Mouse (Mus musculus) common myeloid progenitor, adult 5-6 weeks (primary cell): ENCODE results near the gene Ndrg3. TPM values are rescaled to one million over a fixed set of nuclear protein-coding genes. Genes with fewer than 3 reads are reported as not detected.

ENCODE experiments used
- ATAC-seq: replicated peaks from 2 replicates; pipeline ENCODE4 v1.8.0; 2016; ENCODE audit warnings: low read depth, mild to moderate bottlenecking, moderate TSS enrichment, inconsistent platforms; ENCODE audit not compliant: poor library complexity, severe bottlenecking
- total RNA-seq: library from RNA; stranded (forward); fragments of 200-1000, 187-1606 nt; gene quantifications from 2 replicates; pipeline ENCODE4 v1.2.3, GENCODE M21; 2017

Gene Ndrg3
- total RNA-seq: 41.5 and 42.7 TPM in 2 replicates

DNA sequence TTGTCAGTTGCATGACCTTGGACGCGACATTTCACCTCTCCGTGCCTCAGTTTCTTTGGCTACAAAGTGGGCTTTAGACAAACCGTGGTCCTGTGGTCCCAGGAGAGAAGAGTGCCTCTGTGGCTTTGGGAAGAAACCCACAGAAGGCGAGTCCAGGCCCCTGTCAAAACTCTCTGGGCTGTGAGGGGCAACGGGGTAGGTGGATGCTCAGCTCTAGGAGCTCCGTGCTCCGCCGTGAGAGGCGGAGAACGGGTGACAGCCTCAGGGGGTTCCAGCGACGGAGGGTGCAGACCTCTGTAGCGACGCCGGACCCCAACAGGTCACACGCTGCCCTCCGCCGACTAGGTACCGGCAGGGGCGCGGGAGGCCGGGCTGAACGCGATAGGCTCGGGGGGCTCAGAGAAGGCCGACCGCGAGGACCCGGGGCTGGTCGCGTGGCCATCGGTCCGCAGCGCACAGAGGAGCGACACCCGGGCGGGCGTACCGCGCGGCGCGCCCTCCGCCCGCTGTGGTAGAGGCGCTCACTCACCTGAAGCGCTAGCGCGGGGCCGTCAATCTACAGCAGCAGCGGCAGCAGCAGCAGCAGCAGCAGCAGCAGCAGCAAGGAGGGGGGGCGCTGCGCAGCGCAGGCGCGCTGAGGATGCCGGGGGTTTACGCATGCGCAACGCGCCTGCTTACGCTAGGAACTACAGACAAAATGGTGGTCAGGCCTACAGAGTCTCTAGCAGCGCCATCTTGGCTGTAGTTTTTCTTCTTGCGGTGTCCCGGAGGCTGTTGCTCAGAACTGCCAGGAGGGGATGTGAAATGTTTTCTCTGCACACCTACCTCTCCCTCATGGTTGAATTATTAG lies at the start of gene Ndrg3:
TSS of gene Ndrg3 (minus strand) at position 587 of the 850 bp plus-strand sequence.
- peak; percentile 94 for ATAC-seq

DNA sequence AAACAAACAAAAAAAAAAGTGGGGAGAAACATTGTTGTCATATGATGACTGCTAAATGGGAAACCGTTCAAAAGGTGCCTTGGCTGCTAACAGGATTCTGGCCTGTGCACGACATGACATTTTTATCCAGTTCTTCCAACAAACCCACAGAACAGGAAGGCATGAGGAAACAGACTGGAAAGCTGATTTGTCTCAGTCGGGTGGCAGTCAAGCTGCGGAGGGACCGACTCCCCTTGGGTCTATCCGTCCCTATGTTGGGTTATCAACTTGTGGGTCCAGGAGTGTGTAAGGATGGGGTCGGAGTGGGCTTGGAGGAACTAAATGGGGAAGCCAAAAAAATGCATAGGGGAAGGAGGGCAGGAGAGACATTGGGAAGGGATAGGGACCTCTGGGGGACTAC lies 49.6 kb upstream of the Ndrg3 start:
- peak; percentile 71 for ATAC-seq

DNA sequence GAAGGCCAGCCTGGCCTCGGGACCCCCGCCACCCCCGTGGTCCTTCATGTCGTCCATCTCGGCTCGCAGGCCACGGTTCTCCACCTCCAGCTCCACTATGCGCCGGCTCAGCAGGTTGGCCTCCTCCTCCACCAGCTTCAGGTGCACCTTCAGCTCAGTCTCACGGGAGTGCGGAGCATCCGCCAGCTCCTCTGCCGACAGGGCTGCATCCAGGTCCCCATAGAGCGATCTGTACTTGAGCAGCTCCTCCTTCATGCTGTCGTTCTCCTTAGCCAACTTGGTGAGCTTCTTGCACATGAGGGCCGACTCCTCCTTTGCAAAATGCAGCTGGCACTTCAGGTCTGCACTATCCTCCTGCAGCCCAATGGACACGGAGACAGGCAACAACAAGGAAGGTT lies 48.8 kb upstream of the Ndrg3 start:
- no peak for ATAC-seq

DNA sequence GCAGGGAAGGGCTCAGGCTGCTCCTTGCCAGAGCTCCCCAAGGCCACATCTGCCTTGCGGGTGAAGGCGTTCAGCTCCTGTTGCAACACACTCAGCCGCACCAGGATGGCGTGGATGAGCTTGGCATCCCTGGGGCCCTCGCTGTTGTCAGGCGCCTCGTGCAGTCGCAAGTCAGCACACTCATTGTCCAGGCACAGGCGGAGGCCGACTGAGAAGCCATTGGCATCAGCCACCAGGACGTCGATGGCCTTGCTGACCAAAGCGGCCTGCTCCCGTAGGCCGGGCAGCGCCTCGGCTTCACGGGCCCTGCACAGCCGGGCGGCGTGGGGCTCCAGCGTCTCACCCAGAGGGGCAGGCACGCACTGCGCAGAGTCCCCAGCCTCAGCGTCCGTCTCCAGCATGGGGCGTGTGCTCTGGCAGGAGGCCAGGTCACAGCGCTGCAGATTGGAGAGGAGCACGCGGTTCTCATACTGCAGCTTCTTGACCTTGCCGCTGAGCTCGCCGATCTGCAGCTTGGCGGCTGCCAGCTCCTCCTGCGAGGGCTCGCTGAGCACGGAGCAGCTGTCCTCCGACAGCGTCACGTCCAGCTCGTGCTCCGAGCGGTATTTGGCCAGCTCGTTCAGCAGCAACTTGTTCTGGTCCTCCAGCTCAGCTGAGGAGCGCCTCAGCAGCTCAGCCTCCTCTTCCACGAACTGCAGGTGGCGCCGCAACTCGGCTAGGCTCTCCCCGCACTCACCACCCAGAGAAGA lies 48.2 kb upstream of the Ndrg3 start:
- no peak for ATAC-seq

DNA sequence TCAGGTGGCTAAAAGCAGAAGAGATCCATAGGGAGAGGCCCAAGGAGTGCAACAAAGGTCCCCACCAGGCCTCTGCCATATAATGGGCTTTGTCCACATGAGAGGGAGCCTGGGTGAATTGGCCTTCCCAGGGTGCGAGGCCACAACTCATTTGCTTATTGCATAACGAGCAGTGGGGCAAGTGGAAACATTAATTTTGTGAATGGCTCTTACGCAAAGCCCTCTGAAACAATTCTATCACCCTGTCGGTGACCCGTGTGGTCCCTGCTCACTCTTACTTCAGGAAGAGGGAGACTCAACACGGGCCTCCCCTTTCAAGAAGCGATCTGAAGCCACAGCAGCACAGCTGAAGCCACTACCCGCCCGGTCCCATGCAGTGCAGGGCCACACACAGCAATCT lies 45.4 kb upstream of the Ndrg3 start:
- no peak for ATAC-seq

DNA sequence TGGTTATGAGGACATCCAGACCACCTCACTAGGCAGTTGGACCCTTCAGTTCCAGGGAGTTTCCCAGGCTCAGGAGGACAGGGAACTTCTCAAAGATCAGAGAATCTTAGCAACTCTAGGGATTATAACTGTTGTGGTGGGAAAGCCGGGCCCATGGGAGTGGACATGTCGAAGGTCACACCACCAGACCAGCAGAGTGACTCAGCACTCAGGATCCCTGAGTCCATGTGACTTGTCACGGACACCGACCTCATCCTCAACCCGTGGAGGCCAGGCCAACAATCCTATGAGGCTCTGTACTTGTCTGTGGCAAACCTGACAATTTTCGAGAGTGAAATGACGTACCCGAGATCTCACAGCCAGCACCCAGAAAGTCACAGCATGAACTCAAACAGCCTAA lies 44.5 kb upstream of the Ndrg3 start:
- ATAC-seq: no peak

DNA sequence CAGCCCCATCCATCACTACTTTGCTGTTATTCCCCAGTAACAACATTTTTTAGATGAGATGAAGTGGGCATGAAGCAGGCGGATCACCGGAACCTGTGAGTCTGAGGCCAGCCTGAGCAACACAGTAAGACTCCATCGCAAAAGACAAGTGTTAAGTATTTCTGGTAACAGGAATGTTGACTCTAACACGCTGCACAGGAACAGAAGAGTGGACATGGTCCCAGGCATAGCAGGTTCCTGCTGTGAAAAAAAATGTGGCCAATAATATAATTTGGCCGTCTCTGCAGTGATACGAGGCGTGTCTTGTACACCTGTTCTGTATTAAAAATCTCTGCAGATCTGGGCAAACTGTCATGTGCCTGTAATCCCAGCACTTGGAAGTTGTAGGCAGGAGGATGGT lies 43.5 kb upstream of the Ndrg3 start:
- ATAC-seq: no peak

DNA sequence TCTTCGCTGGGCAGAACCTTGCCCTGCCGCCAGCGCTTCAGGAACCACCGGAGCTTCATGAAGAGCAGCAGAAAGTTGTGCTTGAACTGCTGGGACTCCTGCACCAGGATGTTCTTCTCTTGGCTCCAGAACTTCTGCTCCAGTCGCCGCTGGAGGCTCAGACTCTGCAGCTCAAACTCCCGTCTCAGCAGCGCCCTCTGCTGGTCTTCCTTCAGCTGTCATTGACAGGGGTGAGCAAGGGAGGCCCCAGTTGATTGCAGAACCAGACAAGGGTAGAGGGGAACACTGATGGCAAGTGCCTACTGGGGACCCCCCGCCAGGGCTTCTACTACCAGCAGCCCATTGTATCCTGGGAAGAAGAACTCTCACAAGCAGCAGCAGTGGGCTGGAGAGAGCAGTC lies 38.9 kb upstream of the Ndrg3 start:
- ATAC-seq: peak; percentile 64

DNA sequence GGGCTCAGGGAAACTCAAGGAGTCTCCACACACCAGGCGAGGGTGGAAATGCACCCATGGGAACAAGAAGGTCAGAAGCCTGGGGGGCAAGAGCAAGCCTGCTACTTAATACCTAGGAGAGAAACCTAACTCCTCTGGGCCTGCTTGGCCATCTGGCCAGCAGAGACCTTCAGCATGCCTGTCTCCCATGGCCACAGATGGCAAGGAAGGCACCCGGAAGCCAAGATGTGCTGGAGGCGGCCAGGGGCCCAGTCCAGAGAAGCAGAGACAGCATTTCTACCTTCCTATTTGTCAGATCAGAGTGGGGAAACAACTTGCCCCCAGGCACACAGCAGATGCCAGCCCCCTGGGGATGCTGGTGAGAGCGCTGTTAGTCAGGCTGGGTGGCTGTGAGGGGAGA lies 36.4 kb upstream of the Ndrg3 start:
- no peak for ATAC-seq

DNA sequence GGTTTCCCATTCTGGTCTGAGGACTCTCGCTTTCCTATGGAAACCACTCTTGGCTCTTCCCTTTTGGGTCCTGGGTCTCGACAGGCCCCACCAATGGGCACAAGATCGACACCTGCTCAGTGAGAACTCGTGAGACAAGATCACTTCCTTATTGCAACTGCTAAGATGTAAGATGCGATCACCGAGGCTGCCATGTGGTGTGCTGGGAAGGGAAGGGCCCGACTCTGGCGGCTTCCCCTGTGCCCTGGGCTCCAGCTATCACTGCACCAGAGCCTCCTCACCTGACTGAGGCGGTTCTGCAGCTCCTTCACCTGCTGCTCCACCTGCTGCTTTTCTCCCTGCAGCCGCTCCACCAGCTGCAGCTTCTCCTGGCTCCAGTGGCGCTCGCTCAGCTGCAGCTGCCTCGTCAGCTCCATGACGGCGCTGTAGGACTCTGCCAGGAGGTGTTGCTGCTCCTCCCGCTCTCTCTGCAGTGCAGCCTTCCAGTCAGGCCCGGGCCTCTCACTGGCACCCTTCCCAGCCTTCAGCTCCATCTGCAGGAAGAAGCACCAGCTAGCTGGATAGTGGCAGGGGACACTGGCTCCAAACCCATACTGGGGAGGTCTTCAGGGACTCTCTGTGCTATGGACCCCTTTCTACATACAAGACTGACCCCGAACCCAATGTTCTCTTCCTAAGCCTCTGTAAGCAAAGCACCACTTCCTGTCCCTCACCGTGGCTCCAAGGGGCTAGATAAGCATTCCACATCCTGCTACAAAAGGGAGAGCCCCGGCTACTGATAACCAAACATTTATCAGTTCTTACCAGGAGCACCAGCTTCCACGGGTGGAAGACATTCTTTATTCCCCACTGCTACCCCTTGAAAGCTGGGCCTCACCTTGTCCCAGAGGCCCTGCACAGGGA lies 35.5 kb upstream of the Ndrg3 start:
- ATAC-seq: peak; percentile 73

DNA sequence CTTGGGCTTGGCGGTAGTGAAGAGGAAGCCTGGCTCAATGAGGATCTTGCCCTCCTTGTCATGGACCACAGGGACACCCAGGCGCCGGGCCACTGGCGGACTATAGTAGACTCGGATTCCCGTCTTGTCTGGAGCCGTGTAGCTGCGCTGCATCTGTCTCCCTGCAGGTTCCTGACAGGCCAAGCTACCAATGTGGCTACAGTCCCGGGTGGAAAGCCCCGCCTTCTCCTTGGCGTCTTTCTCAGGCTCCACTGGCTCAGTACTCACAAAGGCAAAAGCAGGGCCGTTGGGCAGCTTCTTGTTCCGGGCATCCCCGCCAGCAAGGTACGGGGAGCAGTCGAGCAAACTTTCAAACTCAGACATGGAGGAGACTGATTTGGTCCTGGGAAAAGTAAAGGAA lies 29.3 kb upstream of the Ndrg3 start:
- no peak for ATAC-seq

DNA sequence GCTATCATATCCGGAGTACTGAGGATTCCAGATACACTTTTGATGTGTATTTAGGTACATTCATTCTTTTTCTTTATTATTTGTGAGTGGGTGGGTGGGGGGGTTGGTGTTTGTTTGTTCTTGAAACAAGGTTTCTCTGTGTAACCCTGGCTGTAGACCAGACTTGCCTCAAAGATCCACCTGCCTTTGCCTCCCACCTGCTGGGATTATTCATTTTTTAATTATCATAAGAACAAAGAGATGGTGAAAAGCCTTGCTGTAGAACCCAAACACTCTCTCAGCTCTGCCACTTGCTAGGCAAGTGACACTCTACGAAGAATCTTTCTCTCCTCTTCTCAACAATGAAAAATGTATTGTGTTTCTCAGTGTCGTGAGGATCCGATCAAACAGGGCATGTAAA lies 27.4 kb upstream of the Ndrg3 start:
- no peak for ATAC-seq

DNA sequence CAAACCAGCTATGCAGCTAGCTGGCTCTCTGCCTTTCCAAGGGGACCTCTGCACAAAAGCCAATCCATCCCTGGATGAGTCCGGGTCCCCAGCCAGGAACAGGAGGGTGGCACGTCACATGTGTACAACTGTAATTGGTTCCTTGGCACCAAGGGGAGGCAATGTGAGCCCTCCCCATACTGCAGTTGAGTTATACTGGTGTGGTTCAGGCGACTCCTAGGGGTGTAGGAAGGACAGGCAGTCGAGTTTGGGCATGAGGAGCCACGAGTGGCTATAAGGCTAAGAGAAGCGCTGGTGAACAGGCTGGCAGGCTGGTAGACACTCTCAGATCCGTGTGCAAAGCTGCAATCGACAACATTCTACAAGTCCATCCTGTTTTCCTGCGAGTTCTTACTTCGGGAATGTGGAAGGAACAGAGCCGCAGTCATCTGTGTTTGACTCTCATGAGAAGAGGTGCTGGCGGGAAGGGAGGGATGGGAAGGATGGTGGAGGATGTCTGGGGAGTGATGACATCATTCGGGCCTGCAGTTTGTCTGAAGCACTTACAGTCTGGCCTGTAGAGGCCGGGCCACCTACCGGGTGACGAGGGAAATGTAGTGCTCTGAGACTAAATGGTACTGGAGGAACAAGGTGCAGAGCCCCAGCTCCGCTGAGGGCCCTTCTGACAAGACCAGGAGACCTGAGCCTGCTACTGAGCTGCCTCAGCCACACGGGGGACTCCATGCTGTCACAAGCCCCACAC lies 24.8 kb upstream of the Ndrg3 start:
- ATAC-seq: no peak

DNA sequence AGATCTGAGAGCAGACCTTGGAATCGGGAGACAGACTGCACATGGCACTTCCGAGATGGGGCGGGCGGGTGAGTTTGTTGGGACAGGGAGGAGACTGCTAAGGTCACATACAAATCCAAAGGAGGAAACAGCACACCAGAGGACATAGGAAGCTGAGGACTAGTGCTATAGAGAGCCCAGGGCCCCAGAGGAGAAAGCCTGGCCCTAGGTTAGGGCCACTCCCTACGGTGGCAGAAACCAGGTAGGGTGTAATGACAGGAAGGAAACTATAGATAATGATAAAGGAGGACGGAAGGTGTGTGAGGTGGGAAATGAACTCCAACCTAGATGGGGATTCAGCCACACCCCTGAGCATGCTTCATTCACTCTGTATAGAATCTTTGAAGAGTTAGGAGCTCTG lies 20.5 kb upstream of the Ndrg3 start:
- ATAC-seq: no peak

DNA sequence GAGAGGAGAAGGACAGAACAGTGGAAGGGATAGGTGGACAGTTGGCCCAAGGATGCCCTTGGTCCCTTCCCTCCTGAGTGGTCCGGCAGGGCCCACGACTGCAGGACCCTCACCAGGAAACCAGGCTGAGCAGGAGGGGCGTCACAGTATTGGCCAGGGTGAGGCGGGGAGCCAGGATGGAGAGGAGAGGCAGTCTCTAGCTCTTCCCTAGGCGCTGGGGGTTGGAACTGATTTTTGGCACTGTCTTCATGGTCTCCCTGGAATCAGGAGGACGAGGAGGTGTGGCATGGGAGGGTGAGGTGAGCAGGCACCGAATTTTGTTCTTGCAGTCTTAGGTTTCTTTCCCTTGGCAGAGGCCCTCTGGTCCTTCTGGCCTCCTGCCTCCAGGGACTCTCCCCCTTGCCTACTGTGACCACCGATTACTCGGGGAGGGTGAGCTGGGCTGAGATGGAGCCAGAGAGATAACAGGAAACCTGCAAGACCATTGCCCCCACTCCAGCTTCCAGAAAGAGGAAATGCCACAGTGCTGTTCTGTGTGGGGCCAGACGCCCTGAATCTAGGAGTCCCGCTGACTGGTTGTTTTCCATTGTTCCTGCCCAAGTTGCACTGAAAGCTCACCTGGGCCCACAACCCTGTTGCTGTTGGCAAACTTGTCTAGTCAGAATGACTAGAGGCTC lies 18.9 kb upstream of the Ndrg3 start:
- peak; percentile 64 for ATAC-seq

DNA sequence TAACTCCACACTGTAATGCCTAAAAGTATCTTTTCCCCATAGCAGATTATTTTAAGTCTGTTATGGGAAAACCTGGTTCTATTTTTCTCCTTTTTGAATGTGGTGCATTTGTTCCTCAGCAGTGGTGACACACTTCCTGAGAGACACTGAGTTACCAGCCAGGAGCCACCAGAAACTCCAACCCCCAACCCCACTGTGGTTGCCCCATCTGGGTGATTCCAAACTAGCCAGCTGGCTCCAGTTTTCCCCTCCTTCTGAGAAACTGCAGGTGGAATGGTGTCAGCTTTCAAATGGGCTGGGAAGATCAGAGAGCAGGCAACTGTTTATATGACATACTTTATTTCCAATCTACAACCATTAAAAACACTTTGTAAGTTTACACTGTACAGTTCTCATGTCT lies 18.3 kb upstream of the Ndrg3 start:
- no peak for ATAC-seq

DNA sequence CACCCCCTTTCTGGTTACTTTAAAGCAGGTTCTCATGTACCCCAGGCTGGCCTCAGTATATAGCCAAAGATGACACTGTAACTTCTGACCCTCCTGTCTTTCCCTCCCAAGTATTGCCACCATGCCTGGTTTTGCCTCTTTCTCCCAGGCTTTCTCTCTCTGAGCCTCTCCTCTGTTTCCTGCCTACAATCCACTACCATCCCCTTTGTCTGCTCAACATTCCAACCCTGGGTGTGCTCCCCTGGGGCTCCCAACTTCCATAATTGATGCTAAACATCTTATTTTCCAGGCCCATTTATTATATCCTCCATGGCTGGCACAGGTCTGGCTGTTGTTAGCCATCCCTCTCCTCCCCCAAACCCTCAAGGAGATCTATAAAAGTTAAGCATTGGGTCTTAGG lies 16.7 kb upstream of the Ndrg3 start:
- ATAC-seq: no peak

DNA sequence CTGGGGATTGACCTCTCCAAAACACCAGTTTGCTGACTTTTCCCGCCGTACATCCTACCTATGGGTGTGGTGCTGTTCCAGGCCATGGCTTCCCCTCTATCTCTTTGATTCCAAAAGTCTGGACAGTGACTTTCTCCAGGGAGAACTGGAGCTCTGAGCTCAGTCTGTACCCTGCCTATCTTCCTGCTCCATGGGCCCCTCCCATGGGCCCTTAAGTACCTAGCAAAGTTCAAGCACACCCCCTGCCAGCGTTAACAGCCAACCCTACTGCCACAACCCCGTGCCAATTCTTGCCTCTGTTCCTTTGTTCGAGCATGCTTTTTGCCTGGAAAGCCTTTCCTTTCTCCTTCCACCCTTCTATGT lies 15.4 kb upstream of the Ndrg3 start:
- no peak for ATAC-seq

DNA sequence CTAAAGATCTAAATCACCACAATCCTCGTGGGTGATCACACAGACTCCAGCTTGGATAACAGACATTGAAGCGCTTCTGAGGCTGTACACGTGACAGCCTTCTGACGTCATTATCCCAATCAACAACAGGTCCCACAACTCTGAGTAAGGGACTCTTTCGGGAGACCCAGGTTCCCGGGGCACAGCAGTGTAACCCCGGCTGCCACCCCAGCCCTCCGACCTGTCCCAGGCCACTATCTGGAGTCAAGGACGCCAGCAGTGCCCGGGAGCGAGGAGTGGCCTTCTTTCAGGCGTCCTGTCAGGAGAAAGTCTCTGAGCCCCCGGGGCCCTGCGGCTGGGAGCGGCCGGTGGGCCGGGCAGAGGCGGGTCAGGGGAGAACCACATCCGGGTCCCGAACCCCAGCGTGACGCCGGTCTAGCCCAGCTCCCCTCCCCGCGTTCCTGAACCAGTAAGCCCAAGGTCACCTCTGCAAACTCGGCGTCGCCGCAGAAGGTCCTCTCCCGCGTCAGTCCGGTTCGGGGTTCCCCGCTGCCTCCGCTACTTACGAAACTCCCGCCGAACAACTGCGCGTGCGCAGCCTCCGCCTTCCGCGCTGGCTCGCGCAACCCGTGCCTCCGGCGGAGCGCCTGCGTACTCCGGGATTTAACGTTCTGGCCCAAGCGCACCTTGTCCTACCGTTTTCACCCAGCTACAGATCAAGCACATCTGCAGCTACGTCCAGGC lies 14.8 kb upstream of the Ndrg3 start, which contains the start of gene Dsn1:
TSS of gene Dsn1 (minus strand) at position 644 of the 723 bp plus-strand sequence.
- ATAC-seq: peak; percentile 71
